Mouse (Mus musculus) CD4-positive, CD25-positive, alpha-beta regulatory T cell, adult 9 weeks (primary cell): Measurements from ENCODE around the gene Kir3dl1. TPM values are rescaled to one million over a fixed set of nuclear protein-coding genes. Genes with fewer than 3 reads are reported as not detected.

ENCODE experiments used
- polyA plus RNA-seq: library from polyadenylated mRNA; unstranded; fragments of 100-300 nt; shearing (Covaris generic); gene quantifications from one replicate; pipeline ENCODE4 v1.2.1, GENCODE M21; 2017

Gene Kir3dl1
- polyA plus RNA-seq = not detected

GRCm38 (mm10) chrX:136517699-136518098 lies at the start of gene Kir3dl1:
Gene Kir3dl1, plus strand, starts transcription at chrX:136517999.

GRCm38 (mm10) chrX:136543956-136544355 lies 26.2 kb downstream of the Kir3dl1 start, which contains the start of gene Kir3dl2:
Gene Kir3dl2, minus strand, starts transcription at chrX:136544056.

Other genes starting within 250 kb of the Kir3dl1 start
- gene Bex3, start 247.7 kb upstream of the Kir3dl1 start, polyA plus RNA-seq = 100 TPM
- gene Kir3dl2, start 26.1 kb downstream of the Kir3dl1 start, polyA plus RNA-seq = not detected
- gene Tceal3, start 72.8 kb downstream of the Kir3dl1 start, polyA plus RNA-seq = 2.4 TPM
- gene Tceal1, start 190.0 kb downstream of the Kir3dl1 start, polyA plus RNA-seq = 0.16 TPM
- 99.9 TPM for gene Morf4l2, start 225.7 kb downstream of the Kir3dl1 start, polyA plus RNA-seq